Mouse (Mus musculus): ENCODE measurements around the gene Olfr1446.

GRCm38 (mm10) chr19:12903643-12904042 lies 10.3 kb upstream of the Olfr1446 start, which contains the start of gene Olfr1447:
- TF ChIP-seq POLR2A (IDR thresholded peaks at IDR 0.05; ENCODE audit: control insufficient read depth in 1 of 2, insufficient read depth in 1 of 2, low read depth in 1 of 2, low read length in 2 of 2, poor library complexity in 1 of 2) (no peak), POLR2AphosphoS2 (IDR thresholded peaks at IDR 0.05; ENCODE audit: low read length) (no peak), ZC3H11A (IDR thresholded peaks at IDR 0.05; ENCODE audit: low read depth, low read length) (no peak), CTCF (IDR thresholded peaks at IDR 0.05 in 2 of 3, conservative IDR thresholded peaks at IDR 0.05 in 1 of 3; ENCODE audit: control insufficient read depth in 1 of 3, insufficient read depth in 1 of 3, low read depth in 2 of 3, low read length in 3 of 3, poor library complexity in 1 of 3, severe bottlenecking in 1 of 3) (no peak), SIN3A (IDR thresholded peaks at IDR 0.05; ENCODE audit: low read length) (no peak), CHD2 (IDR thresholded peaks at IDR 0.05; ENCODE audit: low read length) (no peak), ELF1 (IDR thresholded peaks at IDR 0.05; ENCODE audit: low read depth, low read length) (no peak), UBTF (IDR thresholded peaks at IDR 0.05; ENCODE audit: borderline replicate concordance, insufficient read depth, low read depth, low read length) (no peak), ETS1 (IDR thresholded peaks at IDR 0.05; ENCODE audit: low read depth, low read length) (no peak), NELFE (IDR thresholded peaks at IDR 0.05; ENCODE audit: low read depth, low read length) (no peak)
